Mouse (Mus musculus): ENCODE data around the gene Ly75. TPM values are rescaled to one million over a fixed set of nuclear protein-coding genes. Genes with fewer than 3 reads are reported as not detected.
A peak's percentile ranks its signal among the peaks of the same experiment; 100 is the strongest.

Ly75 gene
- polyA plus RNA-seq, 1 experiment from 2014 or later = 1.6 TPM

- H3K27ac ChIP-seq (replicated peaks in 1 of 2; ENCODE audit: control insufficient read depth in 1 of 2, insufficient read depth in 1 of 2, low read depth in 2 of 2, low read length in 2 of 2) = no peak overlapping the region
- no peak overlapping the region for H3K4me3 ChIP-seq (ENCODE audit: control insufficient read depth in 1 of 2, insufficient read depth in 1 of 2, low read depth in 1 of 2, low read length in 2 of 2)
- ATAC-seq (ENCODE audit: insufficient number of reproducible peaks, insufficient read depth, low FRiP score, low read depth) = no peak
- no peak overlapping the region for H3K9ac ChIP-seq (ENCODE audit: low read length)
- H3K27me3 ChIP-seq (ENCODE audit: control insufficient read depth, insufficient read depth, low read length) = no peaks in the 10 kb centered on the region
- no peaks in the 10 kb centered on the region for H3K36me3 ChIP-seq (ENCODE audit: control insufficient read depth, insufficient read depth, low read length)
- peak overlapping the region; percentile 42 for H3K4me2 ChIP-seq (ENCODE audit: low read length)
- H3K9me3 ChIP-seq (ENCODE audit: control insufficient read depth, low read length) = no peaks in the 10 kb centered on the region
- WGBS = 21% methylated on average over 3 of the region's 3 CpGs
- H3K4me1 ChIP-seq (ENCODE audit: control insufficient read depth in 2 of 2, insufficient read depth in 2 of 2, low read length in 2 of 2) = peaks cover 12 to 17% of the 10 kb centered on the region in 2 experiments
These were observed 27.8 kb downstream of the Ly75 start for GRCm38 (mm10) chr2:60355388-60355683.

DNA sequence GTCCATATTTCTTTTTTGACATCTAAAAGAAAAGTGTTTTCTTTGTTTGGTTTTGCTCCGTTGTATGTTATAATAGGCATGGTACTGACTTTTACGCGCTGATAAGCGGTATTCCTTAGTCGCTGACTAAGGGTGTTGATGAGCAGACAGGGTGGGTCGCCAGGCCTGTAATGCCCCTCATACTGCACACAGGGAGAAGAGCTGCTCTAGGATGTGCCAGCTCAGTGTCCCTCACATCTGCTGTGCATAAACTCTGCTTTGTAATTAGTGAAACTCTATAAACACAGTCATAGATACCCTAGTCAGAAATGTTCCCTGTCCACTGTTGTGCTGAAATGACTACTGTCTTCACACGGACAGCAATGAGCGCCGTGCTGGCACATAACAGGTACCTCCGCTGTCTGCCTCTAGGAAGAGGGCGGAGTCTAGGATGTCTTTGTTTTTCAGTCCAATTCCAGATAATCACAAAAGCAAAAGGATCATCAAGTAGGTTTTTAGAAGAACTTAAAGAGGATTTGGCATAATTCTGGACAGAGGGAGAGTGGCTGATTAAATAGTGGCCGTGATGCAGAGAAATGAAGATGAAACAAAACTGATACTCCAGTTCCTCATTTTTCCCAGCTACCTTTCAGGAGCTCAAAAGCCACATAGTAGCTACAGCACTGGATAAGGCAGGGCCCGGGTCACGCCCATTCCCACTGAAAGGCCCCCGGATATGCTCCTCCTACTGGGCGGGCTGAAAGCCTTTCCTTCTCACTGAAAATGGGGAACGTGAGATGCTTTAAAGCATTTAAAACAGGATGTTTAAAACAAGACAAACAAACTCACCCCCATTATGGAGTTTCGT lies 28.3 kb downstream of the Ly75 start:
- 0 out of 2 replicates have a peak, but pooled peaks have one; percentile 21 for ATAC-seq (ENCODE audit: insufficient number of reproducible peaks, insufficient read depth, low FRiP score, low read depth)
- no peak overlapping the region for H3K4me3 ChIP-seq (ENCODE audit: control insufficient read depth in 1 of 2, insufficient read depth in 1 of 2, low read depth in 1 of 2, low read length in 2 of 2)
- WGBS = 61% methylated on average over 18 of the region's 18 CpGs

GRCm38 (mm10) chr2:60352296-60352695 lies 30.8 kb downstream of the Ly75 start:
- no peak overlapping the region for H3K27ac ChIP-seq (replicated peaks in 1 of 2; ENCODE audit: control insufficient read depth in 1 of 2, insufficient read depth in 1 of 2, low read depth in 2 of 2, low read length in 2 of 2)
- no peaks in the 10 kb centered on the region for H3K27me3 ChIP-seq (ENCODE audit: control insufficient read depth, insufficient read depth, low read length)
- no peak overlapping the region for H3K4me3 ChIP-seq (ENCODE audit: control insufficient read depth in 1 of 2, insufficient read depth in 1 of 2, low read depth in 1 of 2, low read length in 2 of 2)
- no peak for ATAC-seq (ENCODE audit: insufficient number of reproducible peaks, insufficient read depth, low FRiP score, low read depth)
- WGBS = 81% methylated on average over 5 of the region's 5 CpGs
- H3K9ac ChIP-seq (ENCODE audit: low read length) = no peak overlapping the region
- peaks cover 12 to 17% of the 10 kb centered on the region in 2 experiments for H3K4me1 ChIP-seq (ENCODE audit: control insufficient read depth in 2 of 2, insufficient read depth in 2 of 2, low read length in 2 of 2)
- no peaks in the 10 kb centered on the region for H3K9me3 ChIP-seq (ENCODE audit: control insufficient read depth, low read length)
- no peak overlapping the region for H3K4me2 ChIP-seq (ENCODE audit: low read length)
- no peaks in the 10 kb centered on the region for H3K36me3 ChIP-seq (ENCODE audit: control insufficient read depth, insufficient read depth, low read length)

More for the DNA sequence above, 28.3 kb downstream of the Ly75 start:
- Histone ChIP-seq H3K9me3 (ENCODE audit: control insufficient read depth, low read length) (no peaks in the 10 kb centered on the region), H3K4me2 (ENCODE audit: low read length) (peak overlapping the region; percentile 42), H3K27ac (replicated peaks in 1 of 2; ENCODE audit: control insufficient read depth in 1 of 2, insufficient read depth in 1 of 2, low read depth in 2 of 2, low read length in 2 of 2) (no peak overlapping the region), H3K27me3 (ENCODE audit: control insufficient read depth, insufficient read depth, low read length) (no peaks in the 10 kb centered on the region), H3K4me1 (ENCODE audit: control insufficient read depth in 2 of 2, insufficient read depth in 2 of 2, low read length in 2 of 2) (peaks cover 12 to 17% of the 10 kb centered on the region in 2 experiments), H3K9ac (ENCODE audit: low read length) (no peak overlapping the region), H3K36me3 (ENCODE audit: control insufficient read depth, insufficient read depth, low read length) (no peaks in the 10 kb centered on the region)

- Histone ChIP-seq H3K4me2 (ENCODE audit: low read length) (no peak overlapping the region), H3K36me3 (ENCODE audit: control insufficient read depth, insufficient read depth, low read length) (no peaks in the 10 kb centered on the region), H3K9me3 (ENCODE audit: control insufficient read depth, low read length) (no peaks in the 10 kb centered on the region), H3K27ac (replicated peaks in 1 of 2; ENCODE audit: control insufficient read depth in 1 of 2, insufficient read depth in 1 of 2, low read depth in 2 of 2, low read length in 2 of 2) (no peak overlapping the region), H3K27me3 (ENCODE audit: control insufficient read depth, insufficient read depth, low read length) (no peaks in the 10 kb centered on the region), H3K9ac (ENCODE audit: low read length) (no peak overlapping the region), H3K4me3 (ENCODE audit: control insufficient read depth in 1 of 2, insufficient read depth in 1 of 2, low read depth in 1 of 2, low read length in 2 of 2) (no peak overlapping the region), H3K4me1 (ENCODE audit: control insufficient read depth in 2 of 2, insufficient read depth in 2 of 2, low read length in 2 of 2) (peaks cover 12 to 17% of the 10 kb centered on the region in 2 experiments)
- ATAC-seq (ENCODE audit: insufficient number of reproducible peaks, insufficient read depth, low FRiP score, low read depth) = no peak
- WGBS = 62% methylated on average over 8 of the region's 8 CpGs
These were observed 31.3 kb downstream of the Ly75 start for GRCm38 (mm10) chr2:60351781-60352180.

DNA sequence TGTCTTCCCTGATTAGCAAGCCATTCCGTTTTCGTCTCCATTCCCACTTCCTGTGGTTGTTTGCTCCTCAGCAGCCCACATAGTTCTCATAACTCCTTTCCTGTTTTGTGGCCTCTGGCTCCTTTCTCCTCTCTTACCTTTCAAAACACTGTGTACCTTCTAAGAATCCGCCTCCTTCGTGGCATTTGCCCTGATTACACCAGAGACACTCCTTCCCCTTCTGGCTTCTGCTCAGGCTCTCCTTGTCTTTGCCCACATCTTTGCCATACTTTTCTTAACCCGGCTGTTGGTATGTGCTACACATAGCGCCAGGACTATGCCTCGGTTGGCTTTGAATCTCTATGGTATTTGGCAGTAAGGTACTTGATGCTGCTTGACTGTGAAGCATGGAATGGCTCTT lies 35.2 kb downstream of the Ly75 start:
- Histone ChIP-seq H3K4me3 (ENCODE audit: control insufficient read depth in 1 of 2, insufficient read depth in 1 of 2, low read depth in 1 of 2, low read length in 2 of 2) (no peak overlapping the region), H3K4me1 (ENCODE audit: control insufficient read depth in 2 of 2, insufficient read depth in 2 of 2, low read length in 2 of 2) (no peaks in the 10 kb centered on the region), H3K9ac (ENCODE audit: low read length) (no peak overlapping the region), H3K9me3 (ENCODE audit: control insufficient read depth, low read length) (no peaks in the 10 kb centered on the region), H3K36me3 (ENCODE audit: control insufficient read depth, insufficient read depth, low read length) (no peaks in the 10 kb centered on the region), H3K27ac (replicated peaks in 1 of 2; ENCODE audit: control insufficient read depth in 1 of 2, insufficient read depth in 1 of 2, low read depth in 2 of 2, low read length in 2 of 2) (no peak overlapping the region), H3K27me3 (ENCODE audit: control insufficient read depth, insufficient read depth, low read length) (no peaks in the 10 kb centered on the region), H3K4me2 (ENCODE audit: low read length) (no peak overlapping the region)
- WGBS = 80% methylated on average over 7 of the region's 7 CpGs
- ATAC-seq (ENCODE audit: insufficient number of reproducible peaks, insufficient read depth, low FRiP score, low read depth) = no peak

DNA sequence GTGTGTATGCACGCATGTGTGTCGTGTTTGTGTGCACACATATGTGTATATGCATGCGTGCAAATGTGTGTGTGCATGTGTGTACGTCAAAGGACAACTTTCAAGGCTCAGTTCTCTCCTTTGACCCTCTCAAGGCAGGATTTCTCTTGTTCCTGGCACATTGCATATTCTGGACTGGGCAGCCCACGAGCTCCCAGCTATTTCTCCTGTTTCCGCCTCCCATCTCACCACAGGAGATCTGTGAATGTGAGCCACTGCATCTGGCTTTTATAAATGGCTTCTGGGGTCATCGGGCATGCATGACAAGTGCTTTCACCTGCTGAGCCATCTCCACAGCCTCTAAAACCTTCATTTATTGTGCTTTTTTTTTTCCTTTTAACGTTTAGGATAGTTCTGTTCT lies 36.6 kb downstream of the Ly75 start:
- H3K9ac ChIP-seq (ENCODE audit: low read length) = no peak overlapping the region
- H3K36me3 ChIP-seq (ENCODE audit: control insufficient read depth, insufficient read depth, low read length) = no peaks in the 10 kb centered on the region
- H3K27me3 ChIP-seq (ENCODE audit: control insufficient read depth, insufficient read depth, low read length) = no peaks in the 10 kb centered on the region
- whole genome bisulfite sequencing = 87% methylated on average over 8 of the region's 8 CpGs
- no peak overlapping the region for H3K27ac ChIP-seq (replicated peaks in 1 of 2; ENCODE audit: control insufficient read depth in 1 of 2, insufficient read depth in 1 of 2, low read depth in 2 of 2, low read length in 2 of 2)
- no peaks in the 10 kb centered on the region for H3K9me3 ChIP-seq (ENCODE audit: control insufficient read depth, low read length)
- H3K4me2 ChIP-seq (ENCODE audit: low read length) = no peak overlapping the region
- no peaks in the 10 kb centered on the region for H3K4me1 ChIP-seq (ENCODE audit: control insufficient read depth in 2 of 2, insufficient read depth in 2 of 2, low read length in 2 of 2)
- ATAC-seq (ENCODE audit: insufficient number of reproducible peaks, insufficient read depth, low FRiP score, low read depth) = no peak
- H3K4me3 ChIP-seq (ENCODE audit: control insufficient read depth in 1 of 2, insufficient read depth in 1 of 2, low read depth in 1 of 2, low read length in 2 of 2) = no peak overlapping the region

- no peaks in the 10 kb centered on the region for H3K9me3 ChIP-seq (ENCODE audit: control insufficient read depth, low read length)
- H3K4me2 ChIP-seq (ENCODE audit: low read length) = no peak overlapping the region
- WGBS = 95% methylated on average over 7 of the region's 7 CpGs
- no peak overlapping the region for H3K27ac ChIP-seq (replicated peaks in 1 of 2; ENCODE audit: control insufficient read depth in 1 of 2, insufficient read depth in 1 of 2, low read depth in 2 of 2, low read length in 2 of 2)
- no peak for ATAC-seq (ENCODE audit: insufficient number of reproducible peaks, insufficient read depth, low FRiP score, low read depth)
- no peaks in the 10 kb centered on the region for H3K27me3 ChIP-seq (ENCODE audit: control insufficient read depth, insufficient read depth, low read length)
- H3K9ac ChIP-seq (ENCODE audit: low read length) = no peak overlapping the region
- no peaks in the 10 kb centered on the region for H3K36me3 ChIP-seq (ENCODE audit: control insufficient read depth, insufficient read depth, low read length)
- H3K4me3 ChIP-seq (ENCODE audit: control insufficient read depth in 1 of 2, insufficient read depth in 1 of 2, low read depth in 1 of 2, low read length in 2 of 2) = no peak overlapping the region
- H3K4me1 ChIP-seq (ENCODE audit: control insufficient read depth in 2 of 2, insufficient read depth in 2 of 2, low read length in 2 of 2) = no peaks in the 10 kb centered on the region
These were observed 37.4 kb downstream of the Ly75 start for GRCm38 (mm10) chr2:60345717-60346116.
